Mouse (Mus musculus) midbrain, embryonic 16.5 days (tissue): ENCODE data around the gene Mup19. TPM values are rescaled to one million over a fixed set of nuclear protein-coding genes. Genes with fewer than 3 reads are reported as not detected.

Source experiments
- polyA plus RNA-seq: library from polyadenylated mRNA; unstranded; fragments of >200 nt; fragmentation: Nextera tagmentation; extraction: Ambion mirVana; gene quantifications from 2 replicates; pipeline ENCODE4 v1.2.1, GENCODE M21; 2015

Mup19 gene
- polyA plus RNA-seq, 1 experiment from 2014 or later, result not detected

Other genes starting within 250 kb of the Mup19 start
- gene Mup17, start 186.4 kb downstream of the Mup19 start, polyA plus RNA-seq, result not detected in 2 replicates
- gene Mup18, start 108.1 kb downstream of the Mup19 start, polyA plus RNA-seq, result not detected in 2 replicates
- gene Mup5, start 53.0 kb upstream of the Mup19 start, polyA plus RNA-seq, result not detected in 2 replicates